Mouse (Mus musculus): ENCODE measurements around the gene Cabin1.

DNA sequence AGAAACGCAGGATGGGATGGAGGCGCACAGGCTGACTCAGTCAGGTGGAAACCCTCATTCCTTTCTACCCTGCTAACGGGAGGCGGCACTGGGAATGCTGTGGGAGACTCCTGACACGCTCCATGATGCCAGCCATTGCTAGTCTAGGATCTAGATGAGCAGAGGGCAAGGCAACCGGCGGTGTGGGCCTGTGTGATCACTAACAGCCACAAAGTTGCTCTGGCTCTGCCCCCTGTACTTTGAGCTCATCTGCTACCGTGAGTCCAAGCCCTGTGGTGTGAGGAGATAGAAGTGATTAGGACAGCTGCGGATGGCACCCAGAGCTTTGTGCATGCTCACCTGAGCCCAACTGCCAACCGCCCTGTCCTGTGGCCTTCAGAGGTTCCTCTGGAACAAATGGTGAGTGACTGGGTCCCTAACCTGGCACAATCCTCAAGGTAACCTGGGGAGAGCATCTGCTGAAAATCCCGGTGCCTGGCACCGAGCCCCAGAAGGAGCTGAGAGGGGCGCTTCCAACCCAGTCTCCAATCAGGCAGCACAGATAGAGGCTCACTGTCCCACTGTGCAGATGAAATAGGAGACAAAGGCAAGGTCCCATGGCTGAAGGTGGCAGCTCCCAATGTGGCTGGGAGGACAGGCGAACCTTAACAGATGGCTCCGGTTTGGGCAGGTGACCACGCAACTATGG lies 112.6 kb downstream of the Cabin1 start:
- no peak for TF ChIP-seq CHD2 (IDR thresholded peaks at IDR 0.05; ENCODE audit: low read depth, low read length)
- TF ChIP-seq ZNF384 (IDR thresholded peaks at IDR 0.05; ENCODE audit: low read depth, low read length), result no peak
